Mouse (Mus musculus) heart, postnatal 0 days (tissue): Measurements from ENCODE around the gene Syndig1l.

Experiments used
- CTCF ChIP-seq: IDR thresholded peaks from 2 replicates; pipeline ENCODE4 v1.5.1; 2016; ENCODE audit warnings: antibody characterized with exemption, control low read depth, low read depth
- EP300 ChIP-seq: IDR thresholded peaks from 2 replicates; pipeline ENCODE4 v1.6.1; 2016; ENCODE audit warnings: antibody characterized with exemption, low read depth

- TF ChIP-seq EP300 (no peak), CTCF (no peak)
Measured at GRCm38 (mm10) chr12:84691347-84691746, 7.3 kb downstream of the Syndig1l start.
